Mouse (Mus musculus) heart, adult 18-20 months (tissue): ENCODE data around the gene Ms4a3. TPM values are rescaled to one million over a fixed set of nuclear protein-coding genes. Genes with fewer than 3 reads are reported as not detected.

Experiments used
- DNase-seq, 2 experiments: peaks; one replicate each; pipeline ENCODE4 v3.0.0; 2021 to 2022; ENCODE audit warnings: mixed read lengths in 1 of 2
- long read RNA-seq, 2 experiments: library from polyadenylated mRNA; stranded (forward); transcript quantifications; one replicate each; pipeline ENCODE4 v2.0.0; 2021
- total RNA-seq, 2 experiments: library from RNA; stranded (reverse); gene quantifications; 2 replicates each; pipeline ENCODE4 v1.2.3; 2021

Gene Ms4a3
- not detected for total RNA-seq
- long read RNA-seq, experiment 1, result 0 reads
- long read RNA-seq, experiment 2, result 0 reads

- no peak for DNase-seq
Observed at GRCm38 (mm10) chr19:11640732-11641131, at the start of gene Ms4a3. Ms4a3 (minus strand) TSS chr19:11640851.

- no peak for DNase-seq
Observed at GRCm38 (mm10) chr19:11661562-11661961, 20.9 kb upstream of the Ms4a3 start.

- no peak for DNase-seq
Observed at GRCm38 (mm10) chr19:11660459-11660858, 19.8 kb upstream of the Ms4a3 start, which contains the start of gene Oosp2. Oosp2 (minus strand) TSS chr19:11660559.

GRCm38 (mm10) chr19:11659142-11659541 lies 18.5 kb upstream of the Ms4a3 start:
- no peak for DNase-seq

- DNase-seq, result no peak
Observed at GRCm38 (mm10) chr19:11649564-11649963, 8.9 kb upstream of the Ms4a3 start.

- no peak for DNase-seq
Observed at GRCm38 (mm10) chr19:11646166-11646565, 5.5 kb upstream of the Ms4a3 start.

- DNase-seq, result no peak
Observed at GRCm38 (mm10) chr19:11639038-11639437, 1.6 kb downstream of the Ms4a3 start.

GRCm38 (mm10) chr19:11635572-11635971 lies 5.1 kb downstream of the Ms4a3 start:
- no peak for DNase-seq

GRCm38 (mm10) chr19:11634330-11634729 lies 6.3 kb downstream of the Ms4a3 start:
- DNase-seq, result no peak

GRCm38 (mm10) chr19:11633732-11634131 lies 6.9 kb downstream of the Ms4a3 start:
- DNase-seq, result no peak

- DNase-seq, result no peak
Observed at GRCm38 (mm10) chr19:11625231-11625630, 15.4 kb downstream of the Ms4a3 start.

GRCm38 (mm10) chr19:11624800-11625199 lies 15.9 kb downstream of the Ms4a3 start:
- DNase-seq, result no peak

GRCm38 (mm10) chr19:11623551-11623950 lies 17.1 kb downstream of the Ms4a3 start, which contains the start of gene Ms4a2:
Ms4a2 (minus strand) TSS chr19:11623719.
- DNase-seq, result no peak

- no peak for DNase-seq
Observed at GRCm38 (mm10) chr19:11617983-11618382, 22.7 kb downstream of the Ms4a3 start.

- no peak for DNase-seq
Observed at GRCm38 (mm10) chr19:11614805-11615204, 25.8 kb downstream of the Ms4a3 start.

- DNase-seq, result no peak
Observed at GRCm38 (mm10) chr19:11613776-11614443, 26.7 kb downstream of the Ms4a3 start.

- no peak for DNase-seq
Observed at GRCm38 (mm10) chr19:11613084-11613483, 27.6 kb downstream of the Ms4a3 start.

- no peak for DNase-seq
Observed at GRCm38 (mm10) chr19:11612293-11612692, 28.4 kb downstream of the Ms4a3 start.

- DNase-seq, result peak in 1 of 2 experiments; percentile 46
Observed at GRCm38 (mm10) chr19:11611541-11611945, 29.1 kb downstream of the Ms4a3 start.

- DNase-seq, result peak in 1 of 2 experiments; percentile 51
Observed at GRCm38 (mm10) chr19:11608172-11608571, 32.5 kb downstream of the Ms4a3 start.

- peak in 1 of 2 experiments; percentile 28 for DNase-seq
Observed at GRCm38 (mm10) chr19:11604603-11605002, 36.0 kb downstream of the Ms4a3 start, which contains the start of gene Ms4a6d. Ms4a6d (minus strand) TSS chr19:11604849.

- peak; percentile 47 to 60 for DNase-seq
Observed at GRCm38 (mm10) chr19:11602026-11602425, 38.6 kb downstream of the Ms4a3 start.

- DNase-seq, result no peak
Observed at GRCm38 (mm10) chr19:11601349-11601748, 39.3 kb downstream of the Ms4a3 start.

GRCm38 (mm10) chr19:11589891-11590449 lies 50.7 kb downstream of the Ms4a3 start:
- no peak for DNase-seq
